10 mouse cellular contexts compared by ENCODE assay signal in the genomic region with DNA sequence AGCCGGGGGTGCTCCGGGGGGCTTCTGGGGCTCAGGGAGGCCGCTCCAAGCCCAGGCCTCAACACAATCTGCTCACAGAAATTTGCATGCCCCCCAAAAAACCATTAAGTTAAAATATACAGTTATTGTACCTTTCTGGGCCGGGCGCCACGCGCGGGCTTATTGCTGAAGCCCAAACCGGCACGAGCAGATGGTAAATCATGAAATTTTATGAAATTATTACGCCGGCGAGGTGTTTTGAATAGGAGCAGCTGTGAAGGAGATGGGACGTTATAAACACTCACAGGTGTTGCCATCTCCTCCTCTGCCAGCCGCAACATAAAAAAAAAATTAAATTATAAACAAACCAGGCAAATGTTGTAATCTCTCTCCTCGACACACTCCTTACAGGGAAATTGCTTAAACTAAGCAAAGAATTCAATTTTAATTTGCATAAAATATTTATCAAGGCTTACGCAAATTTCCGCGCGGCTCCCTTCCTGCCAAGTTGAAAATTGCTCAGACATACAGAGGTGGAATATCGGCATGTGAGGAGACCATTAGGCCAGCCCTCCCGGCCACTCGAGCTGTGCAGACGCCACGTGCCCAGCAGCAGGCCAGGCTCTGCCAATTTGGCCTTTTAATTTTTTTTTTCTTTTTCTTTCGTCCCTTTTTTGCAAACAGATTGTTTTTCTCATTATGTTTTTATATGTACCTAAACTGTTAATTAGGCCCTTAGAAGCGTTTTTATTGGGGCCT.
DNase-seq lines count a peak whose midpoint lies in the region; ATAC-seq and TF ChIP-seq lines count a peak whose summit lies in the region.
"Had no signal": no experiment of that assay in that cellular context is flagged by ENCODE, and none has a peak within 500 bp of the region (broad histone marks: within the 10 kb centered on the region; RNA-seq: fewer than 3 reads in every experiment).

No protein-coding gene starts in this region.

- TF ChIP-seq CTCF in gastrocnemius, adult 2 months (IDR thresholded peaks at IDR 0.05): no peak

- peak; percentile 48 for DNase-seq in brain, adult 2 months (ENCODE audit: low read depth, low spot score)
- peak; percentile 45 to 62 for DNase-seq in cerebellum, postnatal 25 days
- DNase-seq in layer of hippocampus, adult 11-12 months (ENCODE audit: low spot score): peak; percentile 58
- DNase-seq in midbrain, embryonic 14.5 days: peak; percentile 79
- DNase-seq in heart, postnatal 10 days: no peak
- DNase-seq in gastrocnemius, adult 2 months: no peak
- no peak for DNase-seq in urinary bladder, adult 2 months (ENCODE audit: low spot score)
- DNase-seq in heart, postnatal 25 days (ENCODE audit: low spot score): no peak

- peaks cover 37% of the 10 kb centered on the region for H3K4me1 ChIP-seq in midbrain, embryonic 14.5 days (ENCODE audit: control insufficient read depth, insufficient read depth, low read length)
- H3K4me1 ChIP-seq: liver, embryonic 12.5 days had no signal

- peak; percentile 52 for ATAC-seq in midbrain, embryonic 14.5 days (ENCODE audit: low FRiP score, low TSS enrichment)
- ATAC-seq: intestine, postnatal 0 days; liver, embryonic 12.5 days had no signal

- intact Hi-C loops in heart, postnatal 10 days (cut with DNase I): no loop called here
- intact Hi-C loops in gastrocnemius, adult 2 months (cut with DNase I): no loop called here
- intact Hi-C loops in heart, postnatal 25 days (cut with DNase I): no loop called here

- H3K27me3 ChIP-seq in midbrain, embryonic 14.5 days (ENCODE audit: control insufficient read depth, insufficient read depth, low read length): no peaks in the 10 kb centered on the region
- H3K27me3 ChIP-seq: liver, embryonic 12.5 days had no signal

- no peak overlapping the region for H3K4me3 ChIP-seq in midbrain, embryonic 14.5 days (replicated peaks; ENCODE audit: low read depth, low read length)
- H3K4me3 ChIP-seq in gastrocnemius, adult 2 months: no peak overlapping the region
- H3K4me3 ChIP-seq: liver, embryonic 12.5 days had no signal

- H3K4me2 ChIP-seq in midbrain, embryonic 14.5 days (ENCODE audit: low read length): peak overlapping the region; percentile 37
- H3K4me2 ChIP-seq: liver, embryonic 12.5 days had no signal

- no peaks in the 10 kb centered on the region for H3K36me3 ChIP-seq in midbrain, embryonic 14.5 days (ENCODE audit: control insufficient read depth, insufficient read depth, low read length)
- H3K36me3 ChIP-seq: liver, embryonic 12.5 days had no signal

- H3K27ac ChIP-seq in midbrain, embryonic 14.5 days (replicated peaks; ENCODE audit: low read depth, low read length): peak overlapping the region; percentile 95
- no peak overlapping the region for H3K27ac ChIP-seq in gastrocnemius, adult 2 months
- H3K27ac ChIP-seq: liver, embryonic 12.5 days had no signal

- no peaks in the 10 kb centered on the region for H3K9me3 ChIP-seq in midbrain, embryonic 14.5 days (ENCODE audit: control insufficient read depth, low read length)
- H3K9me3 ChIP-seq: liver, embryonic 12.5 days had no signal

- WGBS in midbrain, embryonic 14.5 days: 26% methylated on average over 27 of the region's 27 CpGs

- H3K9ac ChIP-seq in midbrain, embryonic 14.5 days (replicated peaks; ENCODE audit: low read length): peak overlapping the region; percentile 34
- H3K9ac ChIP-seq: liver, embryonic 12.5 days had no signal

Comparison
In these comparisons a context has a peak if more than half of its experiments do, and no peak if none do; other contexts are left out.
1. DNase-seq: peak in brain, adult 2 months (single experiment), cerebellum, postnatal 25 days (2 of 2), layer of hippocampus, adult 11-12 months (single experiment) and midbrain, embryonic 14.5 days (single experiment); none in heart, postnatal 10 days (0 of 2), gastrocnemius, adult 2 months (single experiment), urinary bladder, adult 2 months (single experiment) and heart, postnatal 25 days (single experiment).